Mouse (Mus musculus) induced T-regulatory cell, adult 2 months (primary cell): ENCODE data around the gene Gtf2i.

Source experiments
- DNase-seq: peaks from one replicate; pipeline ENCODE4 v3.0.0-alpha.2; 2012; ENCODE audit warnings: low read depth

Gene Gtf2i

GRCm38 (mm10) chr5:134277109-134277508 is 37.5 kb downstream of the Gtf2i start:
- DNase-seq: no peak

DNA sequence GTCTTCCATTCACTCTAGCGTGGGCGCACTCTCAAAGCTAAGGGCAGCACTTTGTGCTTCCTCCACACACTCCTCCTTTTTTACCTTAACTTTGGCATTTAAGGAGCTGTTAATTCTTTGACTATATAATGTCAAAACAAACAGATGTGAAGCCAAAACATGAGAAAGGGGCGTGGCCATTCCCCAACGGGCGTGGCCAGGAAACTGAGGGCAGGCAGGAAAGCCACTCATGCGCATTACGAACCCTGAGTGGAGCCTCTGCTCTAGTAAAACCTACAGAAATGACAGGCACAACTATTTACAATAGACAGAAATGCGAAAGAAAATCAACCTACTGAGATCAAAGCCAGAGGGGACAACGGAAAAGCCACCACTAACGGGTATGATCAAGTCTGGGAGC is 39.0 kb downstream of the Gtf2i start:
- peak; percentile 86 for DNase-seq

GRCm38 (mm10) chr5:134275021-134275420 is 39.5 kb downstream of the Gtf2i start:
- no peak for DNase-seq

DNA sequence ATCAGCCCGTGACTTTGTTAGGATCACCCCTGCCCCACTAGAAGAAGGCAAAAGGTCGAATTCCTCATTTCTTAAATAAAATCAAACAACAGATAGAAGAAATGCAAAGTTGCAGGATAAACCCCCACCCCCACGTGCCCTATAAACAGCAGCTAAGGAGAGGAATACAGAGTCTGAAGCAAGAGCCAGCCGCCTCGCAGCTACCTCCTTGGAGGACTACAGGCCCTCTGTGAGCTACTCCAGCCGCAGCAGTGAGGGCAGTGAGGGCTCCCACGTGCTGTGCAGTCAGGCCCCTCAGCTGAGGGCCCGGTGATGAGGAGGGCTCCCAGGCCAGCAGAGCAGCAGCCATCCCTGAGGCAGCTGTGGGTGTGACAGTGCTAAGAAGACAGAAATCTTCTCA is 40.8 kb downstream of the Gtf2i start:
- DNase-seq: no peak

DNA sequence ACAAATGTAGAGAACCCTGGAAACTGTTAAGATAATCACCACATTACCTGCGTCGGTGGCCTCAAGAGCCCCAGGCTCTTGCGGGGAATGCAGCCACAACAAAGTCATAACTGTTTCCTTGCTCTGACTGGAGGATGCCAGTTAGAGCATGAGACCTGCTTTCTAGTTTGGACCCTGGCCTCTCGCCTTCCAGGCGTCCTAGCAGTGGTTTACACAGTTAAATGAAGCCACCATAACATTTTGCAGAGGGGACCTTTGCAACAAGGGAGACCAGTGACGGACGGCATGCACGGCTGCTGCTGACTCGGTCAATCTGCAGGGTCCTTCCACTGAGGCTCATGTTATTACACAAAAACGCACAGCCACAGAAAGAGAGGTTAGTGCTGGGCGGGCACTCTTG is 41.8 kb downstream of the Gtf2i start:
- no peak for DNase-seq

- no peak for DNase-seq
Observed at GRCm38 (mm10) chr5:134271421-134271820, 43.1 kb downstream of the Gtf2i start.

DNA sequence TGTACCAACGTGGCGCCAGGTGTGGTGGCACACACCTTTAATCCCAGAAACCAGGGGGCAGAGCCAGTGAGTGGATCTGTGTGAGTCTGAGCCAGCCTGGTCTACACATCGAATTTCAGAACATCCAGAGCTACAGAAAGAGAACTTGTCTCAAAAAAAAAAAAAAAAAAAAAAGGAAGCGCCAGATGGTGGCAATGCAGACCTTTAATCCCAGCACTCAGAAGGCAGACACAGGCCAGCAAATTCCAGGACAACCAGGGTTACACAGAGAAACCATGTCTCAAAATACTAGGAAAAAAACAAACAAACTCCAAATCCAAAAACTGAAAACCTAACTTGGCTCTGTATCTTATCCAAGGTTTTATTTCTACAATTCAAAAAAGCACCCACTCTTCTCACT is 44.0 kb downstream of the Gtf2i start:
- no peak for DNase-seq

DNA sequence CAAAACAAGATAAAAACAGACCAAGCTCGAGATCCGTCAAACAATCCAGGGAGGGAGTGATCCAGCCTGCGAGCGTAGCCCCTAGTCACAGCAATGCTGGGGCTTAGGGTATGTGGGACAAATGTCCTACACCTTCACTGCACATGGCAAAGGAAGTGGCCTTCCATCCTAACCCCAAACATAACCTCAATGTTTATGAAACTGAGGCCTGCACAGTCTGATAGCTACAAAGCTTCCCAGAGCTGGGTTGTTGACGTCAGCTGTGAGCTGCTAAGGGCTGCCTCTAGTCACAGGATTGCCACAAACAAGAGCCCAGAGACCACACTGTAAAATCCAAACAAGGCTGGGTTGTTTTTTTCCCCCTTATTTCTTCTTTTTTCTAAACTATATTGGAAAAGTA is 44.8 kb downstream of the Gtf2i start:
- DNase-seq: peak; percentile 90

DNA sequence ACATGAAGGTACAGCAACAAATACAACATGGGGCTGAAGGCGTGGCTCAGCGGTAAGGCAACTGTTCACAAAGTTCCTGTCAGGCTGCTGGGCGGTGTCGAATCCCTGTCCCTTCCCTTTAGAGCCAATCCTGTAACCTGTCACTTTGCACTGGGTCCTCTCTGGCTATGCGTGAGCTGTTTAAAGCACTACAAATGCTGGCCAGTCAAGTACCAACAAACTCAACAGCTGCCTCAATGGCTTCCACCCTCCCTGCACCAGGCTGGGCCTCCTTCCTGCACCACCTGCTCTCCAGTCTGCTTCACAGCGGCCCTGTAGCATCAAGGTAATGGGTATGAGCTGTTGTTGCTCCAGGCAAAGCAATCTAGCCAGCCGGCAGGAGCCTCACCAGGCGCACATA is 45.8 kb downstream of the Gtf2i start:
- DNase-seq: peak; percentile 53

GRCm38 (mm10) chr5:134266404-134266803 is 48.2 kb downstream of the Gtf2i start:
- peak; percentile 98 for DNase-seq

DNA sequence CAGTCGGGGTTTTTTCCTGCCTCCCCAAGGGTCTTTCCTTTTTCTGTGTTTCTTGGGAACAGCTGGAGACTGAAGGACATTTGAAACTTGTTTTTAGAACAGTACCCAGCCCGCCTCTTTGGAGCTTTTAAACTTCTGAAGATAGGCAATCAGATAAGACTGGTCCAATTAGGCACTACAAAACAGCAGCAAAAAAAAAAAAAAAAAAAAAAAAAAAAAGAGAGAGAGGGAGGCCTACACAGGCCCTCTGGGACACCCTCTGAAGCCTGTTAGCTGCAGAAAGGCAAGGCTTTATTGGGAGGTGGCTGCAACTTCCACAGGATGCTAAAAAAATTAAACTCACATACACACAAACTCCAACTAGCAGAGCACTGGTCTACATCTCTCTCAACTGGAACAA is 48.7 kb downstream of the Gtf2i start:
- no peak for DNase-seq

GRCm38 (mm10) chr5:134260001-134260636 is 54.4 kb downstream of the Gtf2i start:
- no peak for DNase-seq

- no peak for DNase-seq
Observed at GRCm38 (mm10) chr5:134258934-134259333, 55.6 kb downstream of the Gtf2i start.

DNA sequence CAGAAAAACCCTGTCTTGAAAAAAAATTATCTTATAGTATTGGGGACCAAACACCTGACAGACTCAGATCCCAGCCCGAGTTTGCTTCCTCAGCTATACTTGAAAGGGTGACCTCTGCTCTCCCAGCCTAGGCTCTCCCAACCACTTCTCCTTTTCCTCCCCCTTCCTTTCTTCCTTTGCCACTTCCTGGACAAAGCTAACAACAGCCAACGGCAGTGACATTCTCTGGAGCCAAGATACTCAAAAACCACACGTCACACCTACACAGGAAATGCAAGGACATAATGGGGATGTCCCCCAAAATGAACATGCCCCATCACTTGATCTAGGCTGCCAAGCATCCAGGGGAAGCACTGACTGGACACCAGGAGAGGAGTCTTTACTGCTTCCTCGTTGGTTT is 56.2 kb downstream of the Gtf2i start:
- peak; percentile 44 for DNase-seq

DNA sequence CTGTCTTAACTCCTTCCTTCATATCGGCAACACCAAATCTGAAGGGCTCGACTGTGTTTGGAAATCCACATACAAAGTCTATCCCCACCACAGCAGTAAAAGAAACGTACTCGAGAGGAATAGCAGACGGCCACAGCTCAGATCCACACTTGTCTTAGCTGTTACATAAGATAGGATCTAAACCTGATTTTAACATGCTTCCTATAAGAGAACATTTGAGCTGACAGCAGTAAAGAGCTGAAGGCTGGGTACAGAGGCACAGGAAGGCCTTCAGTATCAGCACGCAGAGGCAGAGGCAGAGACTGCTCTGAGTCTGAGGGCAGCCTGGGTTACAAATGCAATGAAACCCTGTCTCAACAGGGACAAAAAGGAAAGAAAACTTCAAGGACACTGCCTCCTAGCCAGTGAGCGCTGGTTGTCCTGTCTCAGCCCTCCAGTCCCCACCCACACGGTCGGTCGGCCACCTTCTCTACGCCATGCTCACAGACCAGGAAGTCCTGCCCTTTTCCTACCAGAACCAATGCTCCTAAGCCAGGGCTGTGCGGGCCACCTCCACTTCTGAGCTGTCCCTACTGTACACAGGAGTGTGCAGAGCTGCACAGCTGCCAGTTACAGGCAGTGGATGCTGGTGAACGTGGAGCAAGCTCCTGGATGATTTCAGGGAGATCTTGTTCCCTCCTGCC is 57.1 kb downstream of the Gtf2i start:
- DNase-seq: peak; percentile 24

DNA sequence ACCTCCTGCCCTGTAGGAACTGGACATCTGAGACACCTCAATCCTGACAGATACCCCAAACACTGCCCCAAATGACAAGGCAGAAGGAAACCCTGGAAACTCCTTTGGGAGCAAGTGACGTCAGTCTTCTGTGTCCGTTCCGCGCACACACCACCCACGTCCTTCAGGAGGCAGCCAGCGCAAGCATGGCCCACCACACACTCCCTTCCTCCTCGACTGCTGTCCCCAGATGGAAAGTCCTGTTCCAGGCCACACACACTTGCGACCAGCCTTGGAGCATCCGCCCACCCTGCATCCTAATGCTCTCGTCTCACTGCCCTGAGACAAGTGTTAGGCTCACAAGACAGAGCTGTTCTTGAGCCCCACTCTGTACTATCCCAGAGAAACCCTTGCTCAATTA is 59.3 kb downstream of the Gtf2i start:
- no peak for DNase-seq

DNA sequence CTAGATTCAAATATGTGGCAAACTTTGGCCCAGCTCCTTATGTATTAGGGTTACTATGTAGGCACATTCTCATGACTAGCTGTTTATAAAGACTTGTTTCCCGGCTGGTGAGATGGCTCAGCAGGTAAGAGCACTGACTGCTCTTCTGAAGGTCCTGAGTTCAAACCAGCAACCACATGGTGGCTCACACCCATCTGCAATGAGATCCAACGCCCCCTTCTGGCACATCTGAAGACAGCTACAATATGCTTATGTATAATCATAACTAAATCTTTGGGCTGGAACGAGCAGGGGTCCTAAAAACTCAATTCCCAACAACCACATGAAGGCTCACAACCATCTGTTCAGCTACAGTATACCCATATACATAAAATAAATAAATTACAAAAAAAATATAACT is 60.8 kb downstream of the Gtf2i start:
- peak; percentile 69 for DNase-seq

DNA sequence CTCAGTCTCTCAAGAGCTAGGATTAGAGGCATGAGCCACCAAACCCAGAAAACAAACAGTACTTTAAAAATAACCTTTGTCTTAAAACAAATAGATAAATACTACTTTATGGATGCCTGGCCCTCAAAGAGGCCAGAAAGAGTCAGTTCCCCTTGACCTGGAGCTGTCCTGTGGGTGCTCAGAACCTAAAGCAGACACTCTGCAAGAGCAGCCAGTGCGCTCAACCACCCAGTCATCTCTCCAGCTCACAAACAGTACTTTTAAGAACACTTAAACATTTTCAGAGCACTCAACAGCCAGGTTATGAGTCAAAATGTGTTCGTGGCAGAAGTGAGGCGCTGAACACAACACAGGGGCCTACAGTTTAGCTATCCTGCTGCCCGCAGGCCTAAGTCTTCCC is 63.5 kb downstream of the Gtf2i start:
- DNase-seq: no peak

DNA sequence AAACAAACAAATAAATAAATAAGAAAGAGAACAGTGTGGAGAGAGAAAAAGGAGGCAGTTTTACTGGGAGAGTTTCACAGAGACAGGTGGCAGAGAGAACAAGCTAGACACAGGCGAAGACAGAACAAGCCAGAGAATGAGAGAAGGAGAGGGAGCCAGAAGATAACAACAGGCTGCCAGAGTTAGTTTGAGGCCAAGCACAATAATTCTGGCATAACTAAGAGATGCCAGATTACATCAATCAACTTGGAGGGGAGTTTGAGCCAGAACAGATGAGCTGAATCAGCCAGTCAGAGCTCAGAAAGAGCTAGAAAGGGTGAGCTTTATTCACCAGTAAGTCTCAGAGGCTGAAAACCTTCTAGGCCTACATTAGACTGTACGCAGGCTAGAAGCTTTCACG is 64.0 kb downstream of the Gtf2i start:
- DNase-seq: no peak

DNA sequence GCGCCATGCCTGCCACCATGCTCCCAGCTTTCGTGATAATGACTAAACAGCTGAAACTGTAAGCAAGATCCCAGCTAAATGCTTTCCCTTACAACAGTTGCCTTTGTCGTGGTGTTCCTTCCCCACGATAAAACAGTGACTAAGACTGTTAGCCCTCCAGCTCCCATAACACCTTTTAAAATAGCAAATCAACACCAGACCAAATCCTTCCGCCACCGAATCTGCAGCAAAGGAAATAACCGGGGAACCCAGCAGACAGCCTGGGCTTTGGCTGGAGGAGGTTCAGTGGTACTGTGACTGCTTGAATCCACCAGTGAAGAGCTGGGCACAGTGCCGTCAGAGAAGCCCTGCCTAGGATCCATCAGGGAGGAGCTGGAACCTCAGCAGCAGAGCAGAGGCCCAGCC is 65.3 kb downstream of the Gtf2i start:
- DNase-seq: no peak

- no peak for DNase-seq
Observed at GRCm38 (mm10) chr5:134248608-134249244, 65.8 kb downstream of the Gtf2i start.

DNA sequence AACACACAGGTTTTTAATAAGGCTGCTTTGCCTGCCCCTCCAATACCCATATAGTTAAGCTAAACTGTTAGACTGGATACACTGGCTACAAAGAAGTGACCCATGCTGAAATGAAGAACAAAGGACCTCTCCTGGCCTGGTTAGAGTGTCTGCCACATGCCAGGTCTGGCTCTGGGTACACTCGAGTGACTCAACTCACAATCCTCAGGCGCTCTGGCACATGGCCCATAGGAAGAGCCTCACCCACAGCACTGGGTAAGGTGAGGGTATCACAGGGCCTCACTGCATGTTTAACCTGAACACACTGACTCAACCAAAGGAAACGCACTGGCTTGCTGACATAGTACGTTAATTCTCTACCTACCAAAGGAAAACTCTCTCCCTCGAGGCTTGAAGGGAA is 68.4 kb downstream of the Gtf2i start:
- DNase-seq: no peak

DNA sequence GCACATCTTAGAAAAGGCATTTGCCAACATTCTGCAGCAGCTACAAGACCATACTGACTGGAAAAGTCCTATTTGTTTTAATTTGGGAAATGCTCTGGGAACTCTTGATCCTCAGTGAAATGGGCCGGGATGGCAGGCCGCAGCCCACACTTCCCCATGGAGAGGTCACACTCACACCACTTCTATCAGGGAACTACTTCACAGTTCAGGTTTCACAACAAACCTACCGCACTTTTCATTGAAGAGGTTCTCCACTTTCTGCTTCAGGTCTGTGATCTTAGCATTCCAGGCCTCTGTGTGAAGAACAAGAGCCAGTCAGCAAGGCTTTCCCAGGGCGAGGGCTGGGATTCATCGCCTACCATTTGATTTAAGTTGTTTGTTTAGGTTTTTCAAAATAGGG is 69.7 kb downstream of the Gtf2i start:
- no peak for DNase-seq
